Mouse (Mus musculus) gastrocnemius, adult 8-10 months (tissue): Measurements from ENCODE around the gene Gpx3. TPM values are rescaled to one million over a fixed set of nuclear protein-coding genes. Genes with fewer than 3 reads are reported as not detected.

Source experiments
- DNase-seq, 2 experiments: peaks; one replicate each; pipeline ENCODE4 v3.0.0; 2022; ENCODE audit warnings: low spot score in 2 of 2
- total RNA-seq, 4 experiments: library from RNA; stranded (reverse); gene quantifications; 2 replicates each; pipeline ENCODE4 v1.2.4; 2022

The Gpx3 gene
- total RNA-seq, 4 experiments from 2014 or later, result 56.1 to 401 (median 118) TPM

DNA sequence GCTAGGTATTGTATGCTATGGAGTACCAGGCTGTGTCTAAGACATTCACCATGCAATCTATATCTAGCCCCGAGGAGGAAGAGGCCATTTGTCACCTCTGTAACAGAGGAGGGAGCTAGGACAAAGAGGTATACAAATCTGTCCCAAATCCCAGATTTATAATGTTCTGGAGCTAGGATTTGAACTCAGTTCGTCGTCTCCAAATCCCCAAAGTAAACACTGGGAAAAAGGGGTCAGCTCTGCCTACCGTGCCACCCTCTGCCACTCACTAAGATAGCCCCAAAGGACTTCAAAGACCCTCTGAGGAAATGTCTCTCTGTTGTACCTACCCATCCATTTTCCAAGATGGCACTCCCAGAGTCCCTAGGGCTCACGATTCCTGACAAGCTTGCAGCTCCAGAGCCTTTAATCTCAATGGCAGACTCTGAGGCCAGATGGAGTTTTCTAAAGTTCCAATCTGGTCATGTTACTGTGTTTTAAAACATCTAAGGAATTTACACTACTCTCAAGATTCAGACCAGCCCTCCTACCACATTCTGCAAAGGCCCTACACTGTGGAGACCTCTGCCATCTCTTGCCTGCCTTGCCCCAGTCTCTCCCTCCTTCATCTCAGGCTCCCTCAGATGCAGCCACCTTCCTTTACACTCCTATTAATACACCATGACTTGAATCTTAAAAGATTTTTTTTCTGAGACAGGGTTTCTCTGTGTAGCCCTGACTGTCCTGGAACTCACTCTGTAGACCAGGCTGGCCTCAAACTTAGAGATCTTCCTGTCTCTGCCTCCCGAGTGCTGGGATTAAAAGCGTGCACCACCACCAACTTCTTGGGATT is 9.6 kb downstream of the Gpx3 start:
- DNase-seq, result no peak

DNA sequence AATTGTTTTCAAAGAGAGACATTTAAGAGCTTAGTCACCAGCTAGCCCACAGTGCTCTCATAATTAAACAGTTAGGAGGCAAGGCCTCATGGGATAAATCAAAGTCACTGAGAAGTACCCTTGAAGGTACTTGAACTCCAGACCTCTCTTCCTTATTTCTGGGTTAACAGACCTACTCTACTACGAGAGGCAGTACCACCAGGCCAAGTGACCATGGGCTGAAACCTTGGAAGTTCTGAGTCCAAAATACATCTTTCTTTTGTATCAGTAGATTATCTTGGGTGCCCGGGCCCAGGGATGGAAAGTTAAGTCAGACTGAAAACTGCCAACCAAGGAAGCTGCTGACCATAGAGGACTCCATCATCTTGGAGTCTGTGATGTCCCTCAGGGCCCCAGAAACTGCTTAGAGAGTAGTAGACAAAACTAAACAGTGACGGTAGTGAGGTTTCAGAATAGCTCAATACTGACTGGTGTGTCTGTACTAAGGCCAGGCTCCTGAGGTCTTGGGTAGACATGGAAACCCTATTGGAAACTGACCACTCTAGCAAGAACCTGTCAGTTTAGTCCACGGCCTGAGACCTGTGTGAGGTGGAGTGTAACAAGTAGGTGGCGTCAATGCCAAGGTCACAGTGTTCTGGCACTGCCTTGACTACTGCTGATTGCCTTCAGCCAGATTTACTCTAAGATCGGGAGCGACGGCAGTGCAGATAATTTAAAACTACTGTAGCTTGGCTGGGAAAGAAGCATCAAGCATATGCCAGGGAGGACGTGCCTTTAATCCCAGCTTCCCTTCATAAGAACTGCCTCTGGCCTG is 10.5 kb downstream of the Gpx3 start:
- no peak for DNase-seq

DNA sequence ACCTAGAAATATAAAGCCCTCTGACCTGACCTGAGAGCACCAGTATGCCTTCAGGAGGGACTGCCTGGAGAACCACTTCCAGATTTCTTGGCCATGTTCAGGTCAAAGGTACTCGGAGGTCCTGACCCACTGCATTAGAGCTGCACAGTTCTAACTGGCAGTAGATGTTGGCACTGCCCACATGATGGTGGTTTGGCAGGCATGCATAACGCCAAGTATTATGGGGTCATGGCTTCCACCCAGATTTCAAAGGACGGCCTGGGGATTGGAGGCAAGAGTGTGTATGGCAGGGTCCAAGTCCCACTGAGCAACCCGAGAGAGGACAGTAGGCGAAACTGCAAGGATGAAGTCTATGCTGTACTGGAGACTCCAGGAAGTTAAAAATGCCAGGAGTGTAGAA is 11.6 kb downstream of the Gpx3 start:
- no peak for DNase-seq

DNA sequence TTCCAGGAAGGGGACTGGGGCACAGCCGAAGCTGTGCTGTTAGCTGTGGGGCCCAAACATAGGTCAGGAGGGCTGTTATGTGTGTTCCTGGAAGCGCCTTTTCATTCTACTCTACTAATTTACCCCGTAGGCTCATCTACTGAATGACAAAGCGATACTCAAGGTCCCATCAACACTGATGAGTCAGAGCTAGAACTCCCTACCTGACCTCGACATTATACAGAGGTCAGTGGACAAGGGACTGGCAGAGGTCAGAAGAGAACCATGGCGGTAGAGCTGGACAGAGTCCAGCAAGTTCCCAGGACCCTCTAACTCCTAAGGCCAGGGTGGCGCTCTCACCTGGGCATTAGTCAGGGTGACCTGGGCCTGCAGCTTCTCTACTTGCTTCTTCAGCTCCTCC is 15.2 kb downstream of the Gpx3 start:
- DNase-seq, result no peak

DNA sequence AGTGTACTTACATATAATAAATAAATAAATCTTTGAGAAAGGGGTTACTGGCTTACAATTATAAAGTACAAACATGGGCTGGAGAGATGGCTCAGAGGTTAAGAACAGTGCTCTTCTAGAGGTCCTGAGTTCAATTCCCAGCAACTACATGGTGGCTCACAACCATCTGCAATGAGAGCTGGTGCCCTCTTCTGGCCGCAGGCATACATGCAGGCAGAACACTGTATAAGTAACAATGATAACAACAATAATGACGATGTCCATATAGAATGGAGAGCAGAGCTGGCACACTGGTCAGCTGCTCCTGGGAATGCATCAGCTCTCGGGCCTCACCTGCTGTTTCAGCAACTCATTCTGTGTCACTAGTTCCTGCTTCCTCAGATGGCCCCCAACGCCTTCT is 16.0 kb downstream of the Gpx3 start:
- no peak for DNase-seq

DNA sequence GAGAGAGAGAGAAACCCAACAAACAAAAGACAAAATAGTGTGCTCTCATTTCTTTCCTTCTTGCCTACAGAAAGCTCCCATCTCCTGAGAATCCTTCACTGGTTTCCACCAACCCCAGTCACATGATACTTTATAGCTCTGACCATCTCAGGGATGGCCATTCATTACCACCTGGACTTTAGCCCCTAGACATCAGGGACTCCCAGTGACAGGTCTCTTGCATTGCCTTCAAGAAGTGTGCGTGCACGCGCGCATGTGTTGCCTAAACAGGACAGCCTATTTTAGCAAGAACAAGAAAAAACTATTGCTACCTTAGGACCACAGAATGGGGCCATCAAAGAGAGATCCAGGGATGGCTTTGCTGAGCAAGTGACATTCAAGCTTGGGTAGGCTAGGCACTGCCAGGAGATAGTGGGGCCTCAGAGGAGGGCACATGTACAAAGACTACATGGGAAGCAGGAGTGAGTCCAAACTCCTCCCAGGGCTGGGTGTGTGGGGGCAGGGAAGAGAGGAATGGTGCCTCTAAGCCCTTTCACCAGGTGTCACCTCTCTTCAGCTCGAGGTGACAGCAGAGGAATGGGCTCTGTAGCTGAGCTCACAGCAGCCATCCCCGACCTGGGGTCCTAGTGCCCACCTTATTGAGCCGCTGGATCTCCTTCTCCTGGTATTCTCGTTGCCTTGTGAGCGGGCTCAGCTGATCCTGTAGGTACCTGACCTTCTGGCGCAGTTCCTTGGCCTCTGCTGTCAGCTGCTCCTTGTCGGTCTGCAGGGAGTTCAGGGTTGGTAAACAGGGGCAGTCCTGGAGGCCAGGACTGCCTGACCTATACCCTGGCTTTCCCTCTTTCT is 18.1 kb downstream of the Gpx3 start:
- peak in 1 of 2 experiments; percentile 63 for DNase-seq

DNA sequence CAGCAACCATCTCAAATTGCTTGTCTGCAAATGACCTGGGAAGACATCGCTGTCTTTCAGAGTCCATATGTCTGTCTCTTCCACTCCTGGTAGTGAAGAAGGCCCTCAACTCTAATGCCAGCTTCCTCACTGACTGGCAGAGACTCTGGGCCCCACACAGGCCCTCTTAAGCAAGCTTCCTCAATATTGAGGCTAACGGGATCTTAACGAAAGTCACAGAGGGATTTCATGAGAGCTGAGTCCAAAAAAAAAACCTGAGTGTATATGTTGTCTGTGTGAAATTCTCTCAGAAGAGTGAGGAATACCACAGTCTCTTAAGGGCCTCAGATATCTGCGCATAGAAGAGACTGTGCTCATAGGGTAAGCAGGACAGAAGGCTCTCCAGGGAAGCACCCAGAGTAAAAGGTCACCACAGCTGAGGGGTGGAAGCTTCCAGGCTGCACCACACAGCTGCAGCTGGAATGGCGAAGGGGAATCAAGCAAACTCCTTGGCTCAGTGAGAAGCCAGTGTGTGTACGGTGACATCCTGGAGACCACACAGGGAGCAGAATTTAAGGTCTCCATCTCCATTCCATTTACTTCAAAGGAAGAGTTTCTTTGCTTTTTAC is 18.8 kb downstream of the Gpx3 start:
- DNase-seq, result peak in 1 of 2 experiments; percentile 48

DNA sequence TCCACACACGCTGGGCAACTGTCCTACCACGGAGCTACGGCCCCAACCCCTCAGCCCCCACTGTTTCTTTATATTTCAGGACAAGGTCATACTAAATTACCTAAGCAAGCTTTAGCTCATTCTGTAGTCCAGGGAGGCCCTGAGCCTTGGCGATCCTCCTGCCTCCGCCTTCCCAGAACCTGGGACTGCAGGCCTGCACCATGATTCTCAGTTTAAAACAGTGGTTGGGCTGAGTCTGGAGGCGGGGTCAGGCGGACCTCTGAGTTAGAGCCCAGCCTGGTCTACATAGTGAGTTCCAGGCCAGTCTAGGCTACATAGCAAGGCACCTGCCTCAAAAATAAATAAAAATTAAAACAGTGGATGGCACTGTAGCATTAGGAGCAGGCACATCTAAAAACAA is 19.5 kb downstream of the Gpx3 start:
- peak in 1 of 2 experiments; percentile 61 for DNase-seq

DNA sequence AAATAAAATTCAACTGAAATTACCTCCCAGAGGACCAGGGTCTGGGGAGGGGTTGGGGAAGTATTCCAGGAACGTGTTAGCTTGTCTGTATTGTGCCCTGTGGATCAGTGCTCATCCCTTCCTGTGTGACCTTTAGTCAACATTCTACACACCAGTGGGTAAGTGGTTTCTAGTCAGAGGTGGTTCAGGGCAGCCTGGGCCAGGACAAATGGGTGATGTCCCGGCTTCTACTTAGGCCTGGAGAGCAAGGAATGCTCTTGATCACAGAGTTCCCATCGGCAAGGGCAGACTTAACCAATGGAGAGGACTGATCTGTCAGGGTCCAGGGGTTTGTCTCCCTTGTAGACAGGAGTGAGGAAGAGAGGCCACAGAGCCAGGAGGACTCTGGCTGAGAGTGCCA is 20.2 kb downstream of the Gpx3 start:
- DNase-seq, result no peak

DNA sequence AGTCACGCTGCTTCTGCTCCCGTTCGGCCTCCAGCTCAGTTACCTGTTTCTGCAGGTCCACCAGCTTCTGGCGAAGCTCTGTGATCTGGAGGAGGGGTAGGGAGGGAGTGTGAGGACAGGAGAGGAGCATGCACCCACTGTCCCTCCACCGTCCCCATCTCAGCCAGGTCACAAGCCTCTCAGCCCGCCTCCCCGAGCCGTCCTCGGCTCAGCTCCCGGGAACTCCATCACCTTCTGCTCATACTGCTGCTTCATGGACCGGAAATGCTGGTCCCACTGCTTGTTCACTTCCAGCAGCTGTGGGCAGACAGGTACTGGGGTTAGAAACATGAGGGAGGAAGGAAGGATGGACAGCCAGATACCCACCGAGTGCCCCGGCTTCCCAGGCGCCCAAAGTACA is 21.9 kb downstream of the Gpx3 start:
- no peak for DNase-seq

DNA sequence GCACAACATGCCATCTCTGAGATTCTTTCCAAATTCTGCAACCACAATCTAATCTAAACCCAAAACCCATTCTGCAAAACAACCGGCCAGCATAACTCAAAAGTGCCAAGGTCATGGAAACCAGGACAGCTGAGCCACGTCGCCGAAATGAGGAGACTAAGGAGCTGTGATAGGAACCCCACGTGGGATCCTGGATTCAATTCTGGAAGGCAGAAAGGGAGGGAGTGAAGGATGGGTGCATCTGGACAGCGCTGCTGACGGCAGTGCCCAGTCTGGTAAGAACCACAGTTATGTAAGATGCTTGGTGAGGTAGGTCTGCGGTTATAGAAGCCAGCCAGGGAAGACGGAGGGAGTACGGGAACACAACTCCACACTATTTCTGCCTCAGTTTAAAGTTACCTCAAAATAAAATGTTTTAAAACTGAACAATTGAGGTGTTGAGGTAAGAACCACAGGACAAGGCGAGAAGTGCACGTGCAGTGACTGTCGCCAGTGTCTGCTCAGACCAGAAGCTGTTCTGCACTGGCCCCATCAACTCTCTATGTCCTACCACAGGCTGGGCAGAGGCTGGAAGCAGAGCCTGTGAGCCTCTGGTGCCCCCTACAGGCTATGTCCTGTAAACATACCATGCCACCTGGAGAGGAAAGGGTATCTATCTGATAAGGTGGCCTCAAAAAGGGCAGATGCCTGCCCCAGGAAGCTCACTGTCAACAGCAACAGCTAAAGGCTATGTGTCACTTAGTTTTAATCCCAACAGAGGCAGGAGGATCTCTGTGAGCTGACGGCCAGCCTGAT is 25.3 kb downstream of the Gpx3 start:
- peak; percentile 53 to 65 for DNase-seq

DNA sequence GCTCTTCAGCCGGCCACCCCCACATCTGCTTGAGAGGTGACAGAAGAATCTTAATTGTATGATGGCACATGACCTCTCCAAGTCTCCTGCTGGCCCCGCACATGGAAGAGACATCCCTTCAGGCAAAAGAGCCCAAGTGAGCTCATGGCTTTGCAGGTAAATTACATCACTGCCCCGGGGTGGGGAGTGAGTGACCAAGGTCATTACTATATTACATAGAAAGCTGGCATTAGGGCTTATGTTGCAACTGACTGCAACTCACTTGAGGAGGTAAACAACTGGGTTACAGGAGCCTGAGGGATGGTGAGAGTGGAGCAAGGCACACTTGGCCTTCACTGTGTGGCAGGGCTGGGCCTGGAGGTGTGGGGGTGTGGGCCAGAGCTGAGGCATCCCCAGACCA is 26.0 kb downstream of the Gpx3 start:
- no peak for DNase-seq

DNA sequence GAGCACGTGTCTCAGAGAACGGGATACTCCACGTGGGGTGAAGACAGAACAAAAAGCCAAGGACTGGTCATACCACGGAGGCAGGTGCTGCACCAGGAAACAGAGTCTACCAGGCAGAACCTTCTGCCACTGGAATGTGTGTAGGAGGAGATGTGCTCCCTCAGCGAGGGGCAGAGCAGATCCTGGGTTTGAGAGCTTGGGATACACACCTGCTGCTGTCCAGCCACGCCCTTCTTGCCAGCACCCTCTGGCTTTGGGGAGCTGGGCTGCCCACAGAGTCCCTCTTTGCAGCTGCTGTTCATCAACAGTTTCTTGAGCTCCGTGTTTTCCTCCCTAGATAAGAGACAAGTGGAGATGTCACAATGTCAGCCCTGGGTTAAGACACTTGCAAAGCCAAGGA is 26.6 kb downstream of the Gpx3 start:
- DNase-seq, result no peak

DNA sequence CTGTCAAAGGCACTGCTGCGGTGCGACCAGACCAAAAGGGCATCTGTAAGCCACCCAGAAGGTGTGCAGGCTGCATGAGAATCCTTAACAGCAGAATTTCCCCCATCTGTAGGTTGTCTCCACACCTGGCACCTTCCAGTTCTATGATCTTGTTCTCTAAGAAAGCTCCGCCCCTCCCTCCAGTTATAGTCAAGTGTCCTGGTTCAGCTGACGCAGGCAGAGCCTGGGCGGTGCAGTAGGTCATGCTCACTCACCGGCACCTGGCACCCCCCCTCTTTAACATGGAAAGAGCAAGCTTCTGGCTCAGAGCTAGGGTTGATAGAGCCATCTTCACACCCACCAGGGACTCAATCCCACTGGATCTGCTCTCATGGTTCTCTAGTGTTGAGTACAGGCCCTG is 27.0 kb downstream of the Gpx3 start:
- DNase-seq, result no peak

DNA sequence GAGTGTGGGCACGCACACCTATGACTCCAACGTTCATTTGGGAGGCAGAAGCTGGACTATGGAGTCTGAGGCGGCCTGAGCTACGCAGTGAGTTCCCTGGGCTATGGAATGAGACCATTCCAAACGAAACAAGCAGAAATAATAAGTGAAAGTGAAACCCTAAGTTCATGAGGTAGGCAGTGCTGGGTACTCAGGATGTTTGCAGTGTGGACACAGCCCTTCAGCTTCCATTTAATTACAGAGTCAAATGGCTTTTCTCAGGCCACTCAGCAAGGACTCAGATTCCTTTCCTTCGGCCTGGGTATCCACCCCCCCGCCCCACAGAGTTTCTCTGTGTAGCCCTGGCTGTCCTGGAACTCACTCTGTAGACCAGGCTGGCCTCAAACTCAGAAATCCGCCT is 27.5 kb downstream of the Gpx3 start:
- no peak for DNase-seq

DNA sequence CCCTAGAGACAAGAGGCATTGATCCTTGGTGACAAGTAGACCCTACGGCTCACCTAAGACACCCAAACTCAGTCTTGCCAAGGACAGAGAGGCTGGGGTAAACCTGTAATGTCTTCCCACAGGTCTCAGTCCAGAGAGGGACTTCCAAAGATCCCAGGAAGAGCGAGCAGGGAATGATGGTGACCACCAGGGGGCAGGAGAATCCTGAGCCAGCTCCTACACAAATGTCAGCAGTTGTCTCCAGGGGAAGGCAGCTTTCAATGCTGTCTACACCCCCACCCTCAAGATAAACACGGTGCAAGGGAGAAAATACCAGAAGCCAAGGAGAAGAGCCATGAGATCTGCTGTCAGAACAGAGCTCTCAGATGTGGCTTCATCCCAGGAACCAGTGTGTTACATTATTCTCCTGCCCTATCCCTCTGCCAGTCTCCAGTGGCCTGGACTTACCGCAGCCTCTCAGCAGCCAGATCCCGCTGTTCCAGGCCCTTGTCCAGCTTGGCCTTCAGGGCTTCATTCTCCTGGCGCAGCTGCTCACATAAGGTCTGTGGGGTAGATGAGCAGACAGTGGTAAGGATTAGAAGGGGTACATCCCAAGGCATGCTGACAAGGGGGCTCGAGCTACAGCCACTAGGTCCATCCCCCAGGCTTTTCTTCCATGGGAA is 28.2 kb downstream of the Gpx3 start:
- DNase-seq, result no peak

DNA sequence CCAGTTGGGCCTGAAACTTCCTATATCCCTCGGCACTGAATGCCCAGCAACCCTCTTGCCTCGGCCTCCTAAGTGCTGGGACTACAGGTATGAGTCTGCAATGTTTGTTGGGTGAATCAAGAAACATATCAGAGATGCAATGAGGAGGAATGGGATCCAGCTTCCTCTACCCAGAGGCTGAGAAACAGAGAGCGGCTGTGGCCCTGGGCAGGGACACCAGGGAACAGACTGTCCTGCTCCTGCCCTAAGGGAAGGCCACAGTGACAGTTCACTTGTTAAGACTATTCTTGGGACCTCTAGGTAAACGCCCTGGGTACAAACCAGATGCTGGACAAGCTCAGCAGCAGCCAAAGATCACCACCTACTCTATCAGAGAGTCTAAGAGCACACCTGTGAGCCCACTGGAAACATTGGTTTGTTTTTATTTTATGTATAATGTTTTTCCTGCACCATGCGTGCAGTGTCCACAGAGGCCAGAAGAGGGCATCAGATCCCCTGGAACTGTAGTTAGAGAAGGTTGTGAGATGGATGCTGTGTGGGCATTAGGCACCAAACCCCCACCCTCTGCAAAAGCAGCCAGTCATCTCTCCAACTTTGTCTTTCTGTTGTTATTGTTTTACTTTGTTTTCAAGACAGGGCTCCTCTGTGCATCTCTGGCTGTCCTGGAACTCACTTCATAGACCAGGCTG is 29.3 kb downstream of the Gpx3 start:
- DNase-seq, result no peak

DNA sequence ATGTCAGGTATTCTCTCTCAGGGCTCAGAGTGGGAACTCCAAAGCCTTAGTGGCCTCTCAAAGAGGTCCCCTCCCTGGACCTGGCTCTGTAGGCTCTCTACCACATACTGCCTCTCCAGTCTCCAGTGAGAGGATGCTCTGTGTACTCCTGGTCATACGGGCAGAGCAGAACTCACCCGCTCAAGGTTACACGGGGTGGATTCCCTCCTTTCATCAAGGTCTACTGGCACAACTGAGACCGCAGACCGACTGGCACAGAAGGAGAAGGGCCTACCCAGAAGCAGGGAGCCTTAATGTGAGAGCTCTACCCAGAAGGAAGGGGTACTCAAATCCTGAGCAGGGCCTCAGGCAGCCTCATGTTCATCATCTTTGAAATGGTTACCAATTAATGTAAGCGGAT is 30.3 kb downstream of the Gpx3 start:
- DNase-seq, result no peak

DNA sequence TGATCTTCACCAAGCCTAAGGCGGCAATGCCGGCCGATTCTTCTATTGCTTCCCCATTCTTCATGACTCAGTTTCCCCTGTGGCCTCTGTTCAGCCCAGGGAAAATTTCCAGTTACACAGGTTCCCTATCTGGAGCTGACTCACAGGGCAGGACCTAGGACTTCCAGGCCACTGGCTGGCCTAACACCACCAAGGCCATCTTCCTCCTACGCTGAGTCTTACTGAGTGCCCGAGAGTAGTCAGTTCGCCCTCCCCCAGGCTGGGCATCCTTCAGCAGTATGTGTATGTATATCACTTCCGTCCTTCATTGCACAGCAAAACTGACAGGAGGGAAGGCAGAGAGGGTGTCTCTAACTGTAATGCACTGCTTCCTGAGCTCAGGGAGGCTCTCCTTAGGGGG is 31.9 kb downstream of the Gpx3 start:
- DNase-seq, result no peak
